Mouse (Mus musculus) central nervous system, embryonic 11.5 days (tissue): ENCODE data around the gene Hapln3. TPM values are rescaled to one million over a fixed set of nuclear protein-coding genes. Genes with fewer than 3 reads are reported as not detected.

ENCODE experiments used
- polyA plus RNA-seq: library from polyadenylated mRNA; depleted of rRNA; stranded (reverse); fragments of >200 nt; gene quantifications from 2 replicates; pipeline ENCODE4 v1.2.3, GENCODE M21; 2012; rRNA removed

Gene Hapln3
- polyA plus RNA-seq: 2.9 and 3.3 TPM in 2 replicates

GRCm38 (mm10) chr7:79130843-79131444, at the start of gene Hapln3:
Gene Hapln3 (minus strand): TSS chr7:79131018.

DNA sequence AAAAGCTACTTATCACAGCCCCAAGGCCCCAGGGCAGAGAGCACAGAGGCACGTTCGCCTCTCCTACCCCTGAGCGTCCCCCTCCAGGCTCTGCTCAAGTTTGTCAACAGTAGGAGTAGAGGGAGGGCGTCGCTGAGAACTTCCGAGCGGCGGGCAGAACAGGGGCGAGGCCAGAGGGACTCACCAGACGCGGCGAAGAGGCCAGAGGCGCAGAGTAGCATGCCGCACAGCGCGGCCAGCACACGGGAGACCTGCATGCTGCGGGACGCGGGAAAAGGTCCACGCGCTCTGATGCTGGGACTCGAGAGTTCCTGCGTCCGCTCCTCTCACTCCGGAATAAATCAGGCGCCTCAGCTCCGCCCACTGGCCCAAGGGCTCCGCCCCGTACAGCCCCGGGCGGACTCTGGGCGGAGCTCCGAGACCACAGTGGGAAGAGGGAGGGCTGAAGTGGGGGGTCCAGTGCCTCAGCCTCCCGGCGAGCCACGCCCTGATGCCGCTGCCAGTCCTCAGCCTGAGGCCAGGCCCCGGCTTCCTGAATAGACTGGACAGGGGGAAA, 18.0 kb upstream of the Hapln3 start, which contains the start of gene Mfge8:
Mfge8 (minus strand) TSS at position 350 of the 556 bp plus-strand sequence.

Other genes with a start within 250 kb of the Hapln3 start
- 38.3 and 39.9 TPM in 2 replicates for gene Aen, start 235.2 kb downstream of the Hapln3 start, polyA plus RNA-seq
- 1.1 and 1.9 TPM in 2 replicates for gene Isg20, start 217.6 kb downstream of the Hapln3 start, polyA plus RNA-seq
- gene Acan, start 77.5 kb downstream of the Hapln3 start, polyA plus RNA-seq: 0.08 and 2.1 TPM in 2 replicates
- gene Mfge8, start 18.0 kb upstream of the Hapln3 start, polyA plus RNA-seq: 42.2 and 64.5 TPM in 2 replicates
- gene Abhd2, start 142.2 kb upstream of the Hapln3 start, polyA plus RNA-seq: 7.6 and 10.8 TPM in 2 replicates